Mouse (Mus musculus) kidney, postnatal 0 days (tissue): ENCODE measurements around the gene Nhlrc3. TPM values are rescaled to one million over a fixed set of nuclear protein-coding genes. Genes with fewer than 3 reads are reported as not detected.

Experiments used
- ATAC-seq: fragments of 200-750 bp; cut with Nextera tagmentation; replicated peaks from 2 replicates; pipeline ENCODE4 v1.8.0; 2017; ENCODE audit warnings: low read depth, moderate number of reproducible peaks, moderate TSS enrichment, moderate library complexity; ENCODE audit not compliant: low FRiP score
- DNase-seq: peaks from one replicate; pipeline ENCODE4 v3.0.0-alpha.2; 2016; ENCODE audit warnings: low spot score
- H3K27ac ChIP-seq: fragments of 300-500 bp; sonication (generic); 2 replicates; pipeline ENCODE4 v1.5.1; 2014; ENCODE audit warnings: mild to moderate bottlenecking
- H3K27me3 ChIP-seq: fragments of 300-500 bp; sonication (generic); 2 replicates; pipeline ENCODE4 v1.6.1; 2014; ENCODE audit warnings: low read length, mixed read lengths; ENCODE audit not compliant: insufficient read depth
- H3K36me3 ChIP-seq: fragments of 300-500 bp; sonication (generic); 2 replicates; pipeline ENCODE4 v1.6.1; 2014; ENCODE audit warnings: low read length, mixed read lengths; ENCODE audit not compliant: insufficient read depth
- H3K4me1 ChIP-seq: fragments of 300-500 bp; sonication (generic); replicated peaks from 2 replicates; pipeline ENCODE4 v1.6.1; 2014; ENCODE audit warnings: antibody characterized with exemption, low read length, mixed read lengths; ENCODE audit not compliant: insufficient read depth
- H3K4me2 ChIP-seq: fragments of 300-500 bp; sonication (generic); 2 replicates; pipeline ENCODE4 v1.6.1; 2014; ENCODE audit warnings: mild to moderate bottlenecking, low read length, moderate library complexity, mixed read lengths
- H3K4me3 ChIP-seq: fragments of 300-500 bp; sonication (generic); replicated peaks from 2 replicates; pipeline ENCODE4 v1.5.1; 2014; ENCODE audit warnings: low read depth, low read length
- H3K9ac ChIP-seq: fragments of 300-500 bp; sonication (generic); 2 replicates; pipeline ENCODE4 v1.6.1; 2014; ENCODE audit warnings: low read depth, low read length
- H3K9me3 ChIP-seq: fragments of 300-500 bp; sonication (generic); replicated peaks from 2 replicates; pipeline ENCODE4 v1.6.1; 2016; ENCODE audit warnings: low read length, inconsistent platforms, mixed read lengths
- CTCF ChIP-seq: IDR thresholded peaks from 2 replicates; pipeline ENCODE4 v1.5.1; 2016; ENCODE audit warnings: antibody characterized with exemption, low read depth, mild to moderate bottlenecking, moderate library complexity
- WGBS: fragments of 180-500 bp; shearing (Covaris S2); extraction: QIAGEN DNeasy Blood & Tissue Kit; methylation state at CpG from one replicate; pipeline ENCODE4 v1.1.7; 2014; 5-methylcytosine and 5-hydroxymethylcytosine counted together
- polyA plus RNA-seq: library from polyadenylated mRNA; unstranded; fragments of >200 nt; fragmentation: Nextera tagmentation; extraction: Ambion mirVana; gene quantifications from 2 replicates; pipeline ENCODE4 v1.2.1, GENCODE M21; 2015

The Nhlrc3 gene
- polyA plus RNA-seq, 1 experiment from 2014 or later = 8.3 TPM

DNA sequence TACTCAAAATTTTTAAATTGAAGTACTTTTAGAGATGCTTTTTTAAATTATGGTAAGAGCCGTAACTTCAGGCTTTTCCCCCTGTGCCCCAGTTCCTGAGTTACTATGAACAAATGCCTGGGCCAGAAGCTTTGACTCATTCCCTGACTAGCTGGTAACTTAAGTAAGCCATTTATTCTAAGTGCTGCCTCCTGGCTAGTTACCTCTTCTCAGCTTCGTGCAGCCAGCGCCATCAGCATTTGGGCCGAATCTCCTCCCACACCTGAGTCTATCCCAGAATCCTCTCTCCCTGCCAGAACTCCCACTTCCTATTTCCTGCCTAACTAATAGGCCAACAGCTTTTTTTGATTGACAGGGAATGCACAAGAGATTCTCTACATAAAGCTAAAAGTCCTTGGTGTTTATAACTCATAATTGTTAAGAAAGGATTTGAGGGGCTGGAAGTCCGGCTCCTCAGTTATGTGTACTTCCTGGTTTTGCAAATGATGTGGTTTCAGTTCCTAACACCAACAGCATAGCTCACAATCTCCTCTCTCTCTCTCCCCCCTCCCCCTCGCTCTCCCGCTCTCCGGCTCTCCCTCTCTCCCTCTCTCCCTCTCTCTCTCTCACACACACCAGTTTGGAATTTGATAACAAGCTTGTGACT is 20.4 kb upstream of the Nhlrc3 start:
- peaks cover 19% of the 10 kb centered on the region for H3K36me3 ChIP-seq
- no peak for TF ChIP-seq CTCF
- WGBS = 83% methylated on average over 8 of the region's 8 CpGs
- H3K27me3 ChIP-seq = no peaks in the 10 kb centered on the region
- DNase-seq (no peak), ATAC-seq (no peak)
- H3K27ac ChIP-seq = no peak overlapping the region
- no peak overlapping the region for H3K4me3 ChIP-seq
- H3K4me2 ChIP-seq = no peak overlapping the region
- no peak overlapping the region for H3K9ac ChIP-seq
- H3K9me3 ChIP-seq = no peaks in the 10 kb centered on the region
- H3K4me1 ChIP-seq = peaks cover 5% of the 10 kb centered on the region; the same call in 1 of the 2 replicates

GRCm38 (mm10) chr3:53478419-53479046 is 15.4 kb upstream of the Nhlrc3 start:
- H3K4me1 ChIP-seq = no peaks in the 10 kb centered on the region
- no peak for DNase-seq
- H3K4me3 ChIP-seq = no peak overlapping the region
- H3K27ac ChIP-seq = no peak overlapping the region
- no peak; the same call in 1 of the 2 replicates for ATAC-seq
- no peak overlapping the region for H3K4me2 ChIP-seq
- no peaks in the 10 kb centered on the region for H3K27me3 ChIP-seq
- 96% methylated on average over 30 of the region's 30 CpGs for WGBS
- TF ChIP-seq CTCF = no peak
- H3K9ac ChIP-seq = no peak overlapping the region
- H3K9me3 ChIP-seq = no peaks in the 10 kb centered on the region
- peaks cover 51% of the 10 kb centered on the region for H3K36me3 ChIP-seq

- Histone ChIP-seq H3K9me3 (no peaks in the 10 kb centered on the region), H3K4me1 (no peaks in the 10 kb centered on the region), H3K27me3 (no peaks in the 10 kb centered on the region), H3K27ac (no peak overlapping the region), H3K36me3 (peaks cover 61% of the 10 kb centered on the region), H3K4me2 (no peak overlapping the region), H3K4me3 (no peak overlapping the region), H3K9ac (no peak overlapping the region)
- DNase-seq = no peak
- ATAC-seq = peak; percentile 13; the same call in 1 of the 2 replicates
- WGBS = 48% methylated on average over 17 of the region's 17 CpGs
- no peak for TF ChIP-seq CTCF
Observed at GRCm38 (mm10) chr3:53477468-53477867, 14.3 kb upstream of the Nhlrc3 start.

DNA sequence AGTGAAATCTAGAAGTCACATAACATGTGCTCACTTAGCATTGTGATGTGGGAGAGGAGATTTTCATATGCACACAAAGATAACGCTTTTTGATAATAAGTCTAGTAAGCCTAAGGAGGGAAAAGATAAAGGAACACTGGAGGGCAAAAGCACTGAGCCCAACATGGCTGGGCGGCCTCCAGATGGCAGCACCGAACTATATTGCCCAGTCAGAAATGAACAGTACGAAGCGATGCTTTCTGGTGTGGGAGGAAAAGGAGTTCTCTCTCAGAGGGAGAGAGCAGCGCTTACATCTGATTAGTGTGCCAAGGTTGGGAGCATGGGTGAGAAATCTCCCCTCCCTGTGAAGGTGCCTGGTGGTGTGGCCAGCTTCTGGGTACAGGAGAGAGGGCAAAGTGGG is 12.8 kb upstream of the Nhlrc3 start:
- Histone ChIP-seq H3K27ac (no peak overlapping the region), H3K4me2 (no peak overlapping the region), H3K36me3 (peaks cover 72% of the 10 kb centered on the region), H3K4me1 (no peaks in the 10 kb centered on the region), H3K9ac (no peak overlapping the region), H3K9me3 (no peaks in the 10 kb centered on the region), H3K4me3 (no peak overlapping the region), H3K27me3 (no peaks in the 10 kb centered on the region)
- TF ChIP-seq CTCF = peak; percentile 79
- no peak for ATAC-seq
- peak; percentile 67 for DNase-seq
- 49% methylated on average over 6 of the region's 6 CpGs for WGBS

GRCm38 (mm10) chr3:53474179-53474578 is 11.0 kb upstream of the Nhlrc3 start:
- 70% methylated on average over 4 of the region's 4 CpGs for WGBS
- H3K36me3 ChIP-seq = peaks cover 69% of the 10 kb centered on the region
- no peak for ATAC-seq
- H3K9me3 ChIP-seq = no peaks in the 10 kb centered on the region
- H3K4me1 ChIP-seq = no peaks in the 10 kb centered on the region
- H3K4me3 ChIP-seq = no peak overlapping the region
- H3K27me3 ChIP-seq = no peaks in the 10 kb centered on the region
- TF ChIP-seq CTCF = no peak
- no peak overlapping the region for H3K9ac ChIP-seq
- no peak overlapping the region for H3K27ac ChIP-seq
- DNase-seq = no peak
- no peak overlapping the region for H3K4me2 ChIP-seq

GRCm38 (mm10) chr3:53472061-53472460 is 8.9 kb upstream of the Nhlrc3 start:
- H3K9ac ChIP-seq = no peak overlapping the region
- no peak overlapping the region for H3K4me3 ChIP-seq
- no peak overlapping the region for H3K27ac ChIP-seq
- H3K9me3 ChIP-seq = no peaks in the 10 kb centered on the region
- DNase-seq (no peak), ATAC-seq (no peak)
- no peaks in the 10 kb centered on the region for H3K27me3 ChIP-seq
- H3K36me3 ChIP-seq = peaks cover 60% of the 10 kb centered on the region
- 0 out of 2 replicates have a peak, but pooled peaks cover 4% of the 10 kb centered on the region for H3K4me1 ChIP-seq
- H3K4me2 ChIP-seq = no peak overlapping the region
- 89% methylated on average over 5 of the region's 5 CpGs for WGBS
- TF ChIP-seq CTCF = no peak
